Mouse (Mus musculus) cortical plate, adult 2 months (tissue): Measurements from ENCODE around the gene Podxl2.
A peak's percentile ranks its signal among the peaks of the same experiment; 100 is the strongest.

Source experiments
- CTCF ChIP-seq: fragments of 200-500 bp; IDR thresholded peaks from 2 replicates; pipeline ENCODE4 v1.5.1; 2011; ENCODE audit warnings: mild to moderate bottlenecking, control low read depth, low read length; ENCODE audit not compliant: insufficient read depth; ENCODE audit errors: extremely low read depth
- POLR2A ChIP-seq: fragments of 200-500 bp; IDR thresholded peaks from 2 replicates; pipeline ENCODE4 v1.6.1; 2011; ENCODE audit warnings: mild to moderate bottlenecking, low read length, control low read depth; ENCODE audit not compliant: insufficient read depth; ENCODE audit errors: extremely low read depth

GRCm38 (mm10) chr6:88812886-88813285, 62.0 kb downstream of the Podxl2 start:
- TF ChIP-seq CTCF (peak; percentile 63), POLR2A (no peak)
